Mouse (Mus musculus) megakaryocyte progenitor cell, adult 5-6 weeks (primary cell): Measurements from ENCODE around the gene Cbfa2t3. TPM values are rescaled to one million over a fixed set of nuclear protein-coding genes. Genes with fewer than 3 reads are reported as not detected.
A peak's percentile ranks its signal among the peaks of the same experiment; 100 is the strongest.

Experiments used
- ATAC-seq: replicated peaks from 2 replicates; pipeline ENCODE4 v1.8.0; 2016; ENCODE audit warnings: mild to moderate bottlenecking, moderate TSS enrichment, inconsistent platforms; ENCODE audit not compliant: poor library complexity
- total RNA-seq, 2 experiments: library from RNA; stranded (forward) in 1 of 2; stranded (reverse) in 1 of 2; fragments of 157-497, 149-512 nt in 1 of 2; fragments of 200-1000 nt in 1 of 2; gene quantifications; 2 replicates each; pipeline versions ENCODE4 v1.2.3 to v1.2.4; 2015 to 2017

Cbfa2t3 gene
- total RNA-seq, 2 experiments from 2014 or later, result 11.8 to 20.7 TPM

- ATAC-seq, result peak; percentile 45
Measured at GRCm38 (mm10) chr8:122666827-122667226, 32.1 kb downstream of the Cbfa2t3 start.

- peak; percentile 60 for ATAC-seq
Measured at GRCm38 (mm10) chr8:122666338-122666764, 32.6 kb downstream of the Cbfa2t3 start.

- 0 out of 2 replicates have a peak, but pooled peaks have one; percentile 5 for ATAC-seq
Measured at GRCm38 (mm10) chr8:122665667-122666316, 33.1 kb downstream of the Cbfa2t3 start.

GRCm38 (mm10) chr8:122665221-122665620 is 33.7 kb downstream of the Cbfa2t3 start:
- peak; percentile 56 for ATAC-seq

GRCm38 (mm10) chr8:122663670-122664069 is 35.2 kb downstream of the Cbfa2t3 start:
- no peak for ATAC-seq

GRCm38 (mm10) chr8:122663106-122663505 is 35.8 kb downstream of the Cbfa2t3 start:
- ATAC-seq, result no peak

- no peak for ATAC-seq
Measured at GRCm38 (mm10) chr8:122661894-122662293, 37.0 kb downstream of the Cbfa2t3 start.

- no peak for ATAC-seq
Measured at GRCm38 (mm10) chr8:122661138-122661537, 37.8 kb downstream of the Cbfa2t3 start.

- ATAC-seq, result no peak
Measured at GRCm38 (mm10) chr8:122660022-122660421, 38.9 kb downstream of the Cbfa2t3 start.

GRCm38 (mm10) chr8:122658807-122659160 is 40.1 kb downstream of the Cbfa2t3 start:
- ATAC-seq, result no peak

GRCm38 (mm10) chr8:122658149-122658806 is 40.6 kb downstream of the Cbfa2t3 start:
- ATAC-seq, result no peak

- peak; percentile 83 for ATAC-seq
Measured at GRCm38 (mm10) chr8:122656056-122656999, 42.6 kb downstream of the Cbfa2t3 start.

GRCm38 (mm10) chr8:122654768-122655167 is 44.1 kb downstream of the Cbfa2t3 start:
- ATAC-seq, result no peak

GRCm38 (mm10) chr8:122652643-122653042 is 46.3 kb downstream of the Cbfa2t3 start:
- ATAC-seq, result no peak

GRCm38 (mm10) chr8:122651326-122651921 is 47.5 kb downstream of the Cbfa2t3 start:
- no peak for ATAC-seq

GRCm38 (mm10) chr8:122648192-122648970 is 50.5 kb downstream of the Cbfa2t3 start:
- no peak for ATAC-seq

GRCm38 (mm10) chr8:122646337-122646736 is 52.6 kb downstream of the Cbfa2t3 start:
- no peak for ATAC-seq

GRCm38 (mm10) chr8:122644175-122644954 is 54.5 kb downstream of the Cbfa2t3 start:
- ATAC-seq, result no peak

GRCm38 (mm10) chr8:122642071-122642470 is 56.8 kb downstream of the Cbfa2t3 start:
- no peak for ATAC-seq
